Mouse (Mus musculus) bone marrow, adult 2 months (tissue): ENCODE data around the gene Rad18.

ENCODE experiments used
- CTCF ChIP-seq: fragments of 200-500 bp; IDR thresholded peaks from 2 replicates; pipeline ENCODE4 v1.5.1; 2011; ENCODE audit warnings: low read length, control low read depth; ENCODE audit not compliant: control insufficient read depth, insufficient read depth
- POLR2A ChIP-seq: fragments of 200-500 bp; IDR thresholded peaks from 2 replicates; pipeline ENCODE4 v1.6.1; 2011; ENCODE audit warnings: low read depth, mild to moderate bottlenecking, control low read depth, low read length, borderline replicate concordance; ENCODE audit not compliant: control insufficient read depth

- no peak for TF ChIP-seq CTCF
- TF ChIP-seq POLR2A = no peak
Measured at GRCm38 (mm10) chr6:112620027-112620426, 76.5 kb downstream of the Rad18 start.
